Mouse (Mus musculus) liver, embryonic 11.5 days (tissue): ENCODE data around the gene Gpr135. TPM values are rescaled to one million over a fixed set of nuclear protein-coding genes. Genes with fewer than 3 reads are reported as not detected.

Experiments used
- ATAC-seq: fragments of 200-750 bp; cut with Nextera tagmentation; replicated peaks from 2 replicates; pipeline ENCODE4 v1.8.0; 2017; ENCODE audit warnings: moderate number of reproducible peaks, mild to moderate bottlenecking, moderate TSS enrichment, moderate library complexity; ENCODE audit not compliant: low FRiP score
- DNase-seq: peaks from one replicate; pipeline ENCODE4 v3.0.0-alpha.2; 2017; ENCODE audit warnings: low spot score
- H3K27ac ChIP-seq: fragments of 300-500 bp; sonication (generic); 2 replicates; pipeline ENCODE4 v1.5.1; 2014; ENCODE audit warnings: mild to moderate bottlenecking, low read depth, low read length, control low read depth
- H3K27me3 ChIP-seq: fragments of 300-500 bp; sonication (generic); replicated peaks from 2 replicates; pipeline ENCODE4 v1.6.1; 2014; ENCODE audit warnings: low read length, mixed read lengths; ENCODE audit not compliant: control insufficient read depth, insufficient read depth
- H3K36me3 ChIP-seq: fragments of 300-500 bp; sonication (generic); 2 replicates; pipeline ENCODE4 v1.6.1; 2014; ENCODE audit warnings: mild to moderate bottlenecking, low read length, moderate library complexity, mixed read lengths; ENCODE audit not compliant: control insufficient read depth, insufficient read depth
- H3K4me1 ChIP-seq: fragments of 300-500 bp; sonication (generic); replicated peaks from 2 replicates; pipeline ENCODE4 v1.6.1; 2014; ENCODE audit warnings: low read length, mixed read lengths; ENCODE audit not compliant: control insufficient read depth, insufficient read depth
- H3K4me2 ChIP-seq: fragments of 300-500 bp; sonication (generic); 2 replicates; pipeline ENCODE4 v1.6.1; 2014; ENCODE audit warnings: mild to moderate bottlenecking, control low read depth, moderate library complexity
- H3K4me3 ChIP-seq: fragments of 300-500 bp; sonication (generic); 2 replicates; pipeline ENCODE4 v1.5.1; 2014; ENCODE audit warnings: low read depth, low read length, control low read depth
- H3K9ac ChIP-seq: fragments of 300-500 bp; sonication (generic); 2 replicates; pipeline ENCODE4 v1.6.1; 2014; ENCODE audit warnings: low read depth, low read length, control low read depth
- H3K9me3 ChIP-seq: fragments of 300-500 bp; sonication (generic); 2 replicates; pipeline ENCODE4 v1.6.1; 2016; ENCODE audit warnings: low read length, inconsistent platforms, mixed read lengths; ENCODE audit not compliant: control insufficient read depth
- WGBS: fragments of 180-500 bp; shearing (Covaris S2); extraction: QIAGEN DNeasy Blood & Tissue Kit; methylation state at CpG from one replicate; pipeline ENCODE4 v1.1.7; 2014; 5-methylcytosine and 5-hydroxymethylcytosine counted together
- polyA plus RNA-seq: library from polyadenylated mRNA; unstranded; fragments of >200 nt; fragmentation: Nextera tagmentation; extraction: Ambion mirVana; gene quantifications from 2 replicates; pipeline ENCODE4 v1.2.1, GENCODE M21; 2014

The Gpr135 gene
- polyA plus RNA-seq, 1 experiment from 2014 or later, result 0.33 TPM

DNA sequence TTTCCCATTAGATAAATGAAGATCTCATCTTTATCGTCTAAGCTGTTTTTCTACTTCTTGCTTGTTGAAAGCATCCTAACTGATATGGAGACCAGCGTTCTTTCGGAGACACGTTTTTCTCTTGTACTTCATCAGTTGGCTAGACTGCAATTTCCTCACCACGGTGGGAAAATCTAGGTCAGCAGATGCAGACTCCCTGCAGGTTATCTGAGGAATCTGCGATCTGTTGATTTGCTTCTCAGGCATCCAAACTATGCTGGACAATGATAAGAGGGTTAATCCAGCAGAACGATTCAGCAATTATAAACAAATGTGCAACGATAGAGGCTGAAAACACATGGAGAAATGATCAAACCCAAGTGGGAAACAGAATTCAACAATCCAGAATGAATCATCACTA, 31.4 kb downstream of the Gpr135 start:
- no peaks in the 10 kb centered on the region for H3K4me1 ChIP-seq
- no peak for ATAC-seq
- no peak overlapping the region for H3K4me2 ChIP-seq
- H3K4me3 ChIP-seq, result no peak overlapping the region
- DNase-seq, result no peak
- 51% methylated on average over 8 of the region's 8 CpGs for WGBS
- H3K36me3 ChIP-seq, result no peaks in the 10 kb centered on the region
- H3K27me3 ChIP-seq, result no peaks in the 10 kb centered on the region
- no peak overlapping the region for H3K27ac ChIP-seq
- no peak overlapping the region for H3K9ac ChIP-seq
- H3K9me3 ChIP-seq, result no peaks in the 10 kb centered on the region

DNA sequence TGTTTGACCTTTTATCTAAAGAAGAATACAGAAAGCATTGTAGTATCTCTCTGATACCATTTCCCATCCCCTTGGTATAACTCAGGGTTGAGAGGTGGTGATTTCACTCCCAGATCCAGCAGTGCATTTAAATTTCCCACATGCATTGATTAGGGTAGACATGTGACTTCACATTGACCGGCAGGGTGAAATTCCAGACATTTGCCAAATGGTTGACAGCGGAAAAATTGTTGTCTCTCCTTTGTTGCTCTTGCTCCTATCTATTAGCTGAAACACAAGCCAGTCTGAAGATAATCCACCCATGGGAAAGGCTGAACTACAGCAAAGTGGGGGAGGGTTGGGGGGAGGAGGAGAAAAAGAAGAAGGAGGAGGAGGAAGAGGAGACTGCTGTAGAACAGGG, 32.1 kb downstream of the Gpr135 start:
- Histone ChIP-seq H3K4me3 (no peak overlapping the region), H3K4me2 (no peak overlapping the region), H3K27me3 (no peaks in the 10 kb centered on the region), H3K4me1 (no peaks in the 10 kb centered on the region), H3K9ac (no peak overlapping the region), H3K27ac (no peak overlapping the region), H3K9me3 (no peaks in the 10 kb centered on the region), H3K36me3 (no peaks in the 10 kb centered on the region)
- ATAC-seq (no peak), DNase-seq (no peak)
- WGBS, result 47% methylated on average over 2 of the region's 2 CpGs

DNA sequence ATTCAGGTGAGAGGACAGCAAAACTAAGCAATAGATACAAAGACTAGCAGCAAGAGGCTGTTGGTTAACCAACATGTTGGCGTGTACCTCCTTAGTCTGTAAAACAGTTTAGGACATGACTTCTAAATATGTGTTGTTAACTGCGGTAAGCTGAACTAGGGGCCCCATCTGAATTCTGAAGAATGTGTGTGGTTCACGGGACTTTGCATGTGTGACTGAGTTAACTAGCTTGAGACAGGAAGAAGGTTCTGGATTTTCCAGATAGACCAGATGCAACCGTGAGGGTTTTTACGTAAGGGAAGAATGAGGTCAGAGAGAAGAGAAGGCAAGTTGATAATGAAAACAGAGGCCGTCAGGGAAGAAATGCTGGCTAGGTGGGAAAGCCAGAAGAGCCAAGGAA, 33.9 kb downstream of the Gpr135 start:
- WGBS, result 67% methylated on average over 6 of the region's 6 CpGs
- no peak for DNase-seq

DNA sequence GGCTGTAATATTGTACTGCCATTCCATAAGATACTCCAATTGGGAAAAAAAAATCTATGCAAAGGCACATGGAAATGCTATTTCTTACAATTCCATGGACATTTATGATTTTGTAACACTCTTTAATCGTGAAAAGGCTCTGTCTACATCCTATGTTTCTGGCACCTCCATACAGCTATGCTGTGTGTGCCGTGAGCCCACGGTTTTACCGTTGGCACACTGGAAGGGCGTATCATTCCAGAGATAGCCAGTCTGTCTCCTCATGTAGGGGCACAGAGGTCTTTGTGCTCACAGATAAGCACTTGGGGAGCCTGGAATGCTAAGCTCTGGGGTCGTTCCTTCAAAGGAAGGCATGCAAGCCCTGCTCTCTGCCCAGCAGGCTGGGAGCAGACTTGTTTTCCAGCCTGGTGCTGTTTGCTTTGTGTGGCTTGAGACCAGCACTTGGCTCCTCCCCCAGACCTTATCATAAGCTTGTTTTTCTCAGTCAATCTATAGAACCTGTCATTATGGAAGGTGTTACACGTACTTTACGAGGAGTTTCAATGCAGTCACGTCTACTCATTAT, 34.7 kb downstream of the Gpr135 start:
- Histone ChIP-seq H3K27me3 (no peaks in the 10 kb centered on the region), H3K36me3 (no peaks in the 10 kb centered on the region), H3K4me1 (no peaks in the 10 kb centered on the region), H3K4me2 (no peak overlapping the region), H3K9me3 (no peaks in the 10 kb centered on the region), H3K9ac (no peak overlapping the region), H3K4me3 (no peak overlapping the region), H3K27ac (no peak overlapping the region)
- no peak for ATAC-seq
- 47% methylated on average over 9 of the region's 9 CpGs for WGBS
- no peak for DNase-seq

More for the DNA sequence above, 33.9 kb downstream of the Gpr135 start:
- Histone ChIP-seq H3K4me3 (no peak overlapping the region), H3K9me3 (no peaks in the 10 kb centered on the region), H3K27me3 (no peaks in the 10 kb centered on the region), H3K9ac (no peak overlapping the region), H3K27ac (no peak overlapping the region), H3K36me3 (no peaks in the 10 kb centered on the region), H3K4me2 (no peak overlapping the region), H3K4me1 (no peaks in the 10 kb centered on the region)
- ATAC-seq, result no peak

- no peak for DNase-seq
Observed at GRCm38 (mm10) chr12:72031794-72032193, 39.1 kb downstream of the Gpr135 start.

GRCm38 (mm10) chr12:72031171-72031570, 39.8 kb downstream of the Gpr135 start:
- H3K9ac ChIP-seq, result no peak overlapping the region
- no peaks in the 10 kb centered on the region for H3K27me3 ChIP-seq
- H3K4me1 ChIP-seq, result no peaks in the 10 kb centered on the region
- no peaks in the 10 kb centered on the region for H3K9me3 ChIP-seq
- H3K27ac ChIP-seq, result no peak overlapping the region
- ATAC-seq, result no peak
- no peak overlapping the region for H3K4me3 ChIP-seq
- no peak for DNase-seq
- H3K4me2 ChIP-seq, result no peak overlapping the region
- 82% methylated on average over 5 of the region's 5 CpGs for WGBS
- H3K36me3 ChIP-seq, result no peaks in the 10 kb centered on the region

More at GRCm38 (mm10) chr12:72031794-72032193, 39.1 kb downstream of the Gpr135 start:
- Histone ChIP-seq H3K27me3 (no peaks in the 10 kb centered on the region), H3K4me3 (no peak overlapping the region), H3K4me1 (no peaks in the 10 kb centered on the region), H3K27ac (no peak overlapping the region), H3K4me2 (no peak overlapping the region), H3K36me3 (no peaks in the 10 kb centered on the region), H3K9me3 (no peaks in the 10 kb centered on the region), H3K9ac (no peak overlapping the region)
- ATAC-seq, result no peak
- 81% methylated on average over 6 of the region's 6 CpGs for WGBS

GRCm38 (mm10) chr12:72025275-72025795, 45.6 kb downstream of the Gpr135 start:
- ATAC-seq, result no peak
- WGBS, result 59% methylated on average over 6 of the region's 6 CpGs

GRCm38 (mm10) chr12:72023572-72023971, 47.4 kb downstream of the Gpr135 start:
- Histone ChIP-seq H3K9me3 (peaks cover 5% of the 10 kb centered on the region; the same call in 1 of the 2 replicates), H3K27ac (no peak overlapping the region), H3K4me2 (no peak overlapping the region), H3K36me3 (no peaks in the 10 kb centered on the region; the same call in 1 of the 2 replicates), H3K9ac (no peak overlapping the region), H3K4me1 (peaks cover 9% of the 10 kb centered on the region; the same call in 1 of the 2 replicates), H3K27me3 (no peaks in the 10 kb centered on the region), H3K4me3 (no peak overlapping the region)
- WGBS, result 87% methylated on average over 5 of the region's 5 CpGs
- no peak for ATAC-seq
- DNase-seq, result no peak

More at GRCm38 (mm10) chr12:72025275-72025795, 45.6 kb downstream of the Gpr135 start:
- Histone ChIP-seq H3K4me1 (peaks cover 9% of the 10 kb centered on the region; the same call in 1 of the 2 replicates), H3K36me3 (no peaks in the 10 kb centered on the region; the same call in 1 of the 2 replicates), H3K27me3 (no peaks in the 10 kb centered on the region), H3K4me3 (no peak overlapping the region), H3K4me2 (no peak overlapping the region), H3K9ac (no peak overlapping the region), H3K27ac (no peak overlapping the region), H3K9me3 (peaks cover 5% of the 10 kb centered on the region; the same call in 1 of the 2 replicates)
- DNase-seq, result no peak

GRCm38 (mm10) chr12:72022790-72023189, 48.1 kb downstream of the Gpr135 start:
- H3K9me3 ChIP-seq, result peaks cover 5% of the 10 kb centered on the region; the same call in 1 of the 2 replicates
- no peak overlapping the region for H3K27ac ChIP-seq
- no peak overlapping the region for H3K4me2 ChIP-seq
- ATAC-seq, result no peak
- H3K36me3 ChIP-seq, result no peaks in the 10 kb centered on the region; the same call in 1 of the 2 replicates
- no peak for DNase-seq
- H3K4me1 ChIP-seq, result peaks cover 9% of the 10 kb centered on the region; the same call in 1 of the 2 replicates
- H3K27me3 ChIP-seq, result no peaks in the 10 kb centered on the region
- H3K4me3 ChIP-seq, result no peak overlapping the region
- no peak overlapping the region for H3K9ac ChIP-seq
- 64% methylated on average over 3 of the region's 3 CpGs for WGBS
